Comparison of ENCODE assay signal across 8 mouse cellular contexts in genomic region chr13:78179312-78180097, GRCm38 (mm10). TPM values are rescaled to one million over a fixed set of nuclear protein-coding genes. Genes with fewer than 3 reads are reported as not detected.
DNase-seq lines count a peak whose midpoint lies in the region; ATAC-seq lines count a peak whose summit lies in the region.

No protein-coding gene starts in this region.

- DNase-seq in kidney, postnatal 10 days: peak; percentile 22
- DNase-seq in kidney, postnatal 36 days: no peak
- peak; percentile 83 for DNase-seq in hindbrain, embryonic 11.5 days (ENCODE audit: low spot score)
- DNase-seq in neural tube, embryonic 10.5 days (ENCODE audit: extremely low spot score, low spot score): peak; percentile 77
- DNase-seq in gastrocnemius, postnatal 36 days: no peak
- no peak for DNase-seq in natural killer cell, adult 2 months (ENCODE audit: low spot score in 2 of 2)

- 0 out of 2 replicates have a peak, but pooled peaks have one; percentile 17 for ATAC-seq in common myeloid progenitor, adult 5-6 weeks (replicated peaks; ENCODE audit: low read depth, poor library complexity, severe bottlenecking)
- peak; percentile 77 for ATAC-seq in hindbrain, embryonic 11.5 days (ENCODE audit: low FRiP score)
- ATAC-seq in erythroblast, adult 5-6 weeks (replicated peaks; ENCODE audit: low FRiP score, poor library complexity, severe bottlenecking): no peak

- no peaks in the 10 kb centered on the region; the same call in 1 of the 2 replicates for H3K27me3 ChIP-seq in hindbrain, embryonic 11.5 days (ENCODE audit: control insufficient read depth, insufficient read depth, low read length)

- H3K27ac ChIP-seq in hindbrain, embryonic 11.5 days (ENCODE audit: low read depth, low read length): peak overlapping the region; percentile 91

- no peaks in the 10 kb centered on the region for H3K9me3 ChIP-seq in hindbrain, embryonic 11.5 days (ENCODE audit: control insufficient read depth, low read length)

- peak overlapping the region; percentile 37 for H3K4me3 ChIP-seq in hindbrain, embryonic 11.5 days (ENCODE audit: low read depth, low read length)

- WGBS in hindbrain, embryonic 11.5 days: 2% methylated on average over 38 of the region's 38 CpGs

- H3K4me2 ChIP-seq in hindbrain, embryonic 11.5 days (replicated peaks; ENCODE audit: low read depth, low read length): peak overlapping the region; percentile 58

- H3K9ac ChIP-seq in hindbrain, embryonic 11.5 days (ENCODE audit: low read depth, low read length): peak overlapping the region; percentile 71

- intact Hi-C loops in gastrocnemius, postnatal 36 days (cut with DNase I): loop anchor here (5.0 to 10.0 kb wide), 2 partner anchors 315 to 1137 kb away; no protein-coding TSS in a partner anchor

- no peaks in the 10 kb centered on the region for H3K36me3 ChIP-seq in hindbrain, embryonic 11.5 days (ENCODE audit: control insufficient read depth, insufficient read depth, low read length)

- no peaks in the 10 kb centered on the region for H3K4me1 ChIP-seq in hindbrain, embryonic 11.5 days (replicated peaks; ENCODE audit: control insufficient read depth, insufficient read depth, low read length)

RNA-seq across cellular contexts. Expression of gene Nr2f1, which starts 20.1 kb away (rescaled TPM):
- not detected in 2 replicates for total RNA-seq in common myeloid progenitor, adult 5-6 weeks (2017)
- polyA plus RNA-seq in hindbrain, embryonic 11.5 days (2014; fragmentation: Nextera tagmentation; extraction: Ambion mirVana): 82.8 and 97.2 TPM in 2 replicates
- total RNA-seq in gastrocnemius, postnatal 36 days (2021): under 1 TPM; 0.31 to 0.69 TPM
- total RNA-seq in erythroblast, adult 5-6 weeks (2015; ENCODE audit: low replicate concordance): not detected in 2 replicates
- total RNA-seq in erythroblast, adult 5-6 weeks (2017; ENCODE audit: low replicate concordance): not detected in 2 replicates

Comparison
In these comparisons a context has a peak if more than half of its experiments do, and no peak if none do; other contexts are left out.
1. DNase-seq: peak in kidney, postnatal 10 days (single experiment), hindbrain, embryonic 11.5 days (single experiment) and neural tube, embryonic 10.5 days (single experiment); none in kidney, postnatal 36 days (0 of 2), gastrocnemius, postnatal 36 days (0 of 2) and natural killer cell, adult 2 months (0 of 2).